Mouse (Mus musculus) urinary bladder, postnatal 14 days (tissue): ENCODE measurements around the gene Olfr671.
"Not testable (repeated sequence)": the region's sequence is repeated elsewhere in the genome, so short reads cannot be mapped to it uniquely, and the experiment has no call there.

Experiments
- DNase-seq: peaks from one replicate; pipeline ENCODE4 v3.0.0; 2021; ENCODE audit warnings: low spot score

Gene Olfr671

DNA sequence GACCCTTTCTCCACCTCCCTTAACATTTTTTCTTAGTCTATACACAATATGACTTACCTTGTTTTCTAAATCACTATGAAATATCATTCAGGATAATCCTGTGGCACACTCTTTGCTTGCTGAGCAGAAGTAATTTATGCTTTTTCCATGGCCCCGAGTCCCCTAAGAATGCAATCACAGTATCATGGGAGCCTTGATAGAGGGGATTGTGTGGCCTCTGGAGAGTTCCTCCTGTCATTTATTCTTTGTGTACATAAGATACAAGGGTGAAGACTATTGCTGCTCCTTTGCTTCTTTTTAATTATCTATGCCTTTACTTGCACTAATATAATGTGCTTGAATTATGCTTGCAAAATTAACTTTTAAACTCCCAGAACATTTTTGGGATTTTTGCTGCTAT, at the start of gene Olfr671:
TSS of gene Olfr671 (minus strand) at position 101 of the 400 bp plus-strand sequence.
- no peak for DNase-seq

DNA sequence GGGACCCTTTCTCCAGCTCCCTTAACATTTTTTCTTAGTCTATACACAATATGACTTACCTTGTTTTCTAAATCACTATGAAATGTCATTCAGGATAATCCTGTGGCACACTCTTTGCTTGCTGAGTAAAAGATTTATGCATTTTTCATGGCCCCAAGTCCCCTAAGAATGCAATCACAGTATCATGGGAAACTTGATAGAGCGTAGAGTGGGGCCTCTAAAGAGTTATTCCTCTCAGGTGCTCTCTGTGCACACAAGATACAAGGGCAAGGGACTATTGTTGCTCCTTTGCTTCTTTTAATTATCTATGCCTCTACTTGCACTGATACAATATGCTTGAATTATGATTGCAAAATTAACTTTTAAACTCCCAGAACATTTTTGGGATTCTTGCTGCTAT, 49.4 kb upstream of the Olfr671 start, which contains the start of gene Olfr675:
TSS of gene Olfr675 (minus strand) at position 101 of the 400 bp plus-strand sequence.
- DNase-seq, result no peak

DNA sequence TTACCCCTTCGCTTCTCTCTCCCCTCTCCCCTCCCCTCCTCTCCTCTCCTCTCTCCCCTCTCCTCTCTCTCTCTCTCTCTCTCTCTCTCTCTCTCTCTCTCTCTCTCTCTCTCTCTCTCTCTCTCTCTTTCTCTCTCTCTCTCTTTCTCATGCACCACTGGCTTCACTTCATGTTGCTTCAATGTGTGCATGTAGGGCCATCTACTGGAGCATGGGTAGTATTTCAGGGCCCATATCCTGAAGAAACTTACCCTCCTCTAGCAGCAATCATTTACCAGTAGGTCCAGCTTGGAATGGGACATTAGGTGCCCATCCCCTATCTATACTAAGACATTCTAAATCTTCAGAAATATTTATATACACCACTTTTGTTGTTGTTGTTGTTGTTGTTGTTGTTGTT, 43.6 kb upstream of the Olfr671 start:
- DNase-seq, result no peak

DNA sequence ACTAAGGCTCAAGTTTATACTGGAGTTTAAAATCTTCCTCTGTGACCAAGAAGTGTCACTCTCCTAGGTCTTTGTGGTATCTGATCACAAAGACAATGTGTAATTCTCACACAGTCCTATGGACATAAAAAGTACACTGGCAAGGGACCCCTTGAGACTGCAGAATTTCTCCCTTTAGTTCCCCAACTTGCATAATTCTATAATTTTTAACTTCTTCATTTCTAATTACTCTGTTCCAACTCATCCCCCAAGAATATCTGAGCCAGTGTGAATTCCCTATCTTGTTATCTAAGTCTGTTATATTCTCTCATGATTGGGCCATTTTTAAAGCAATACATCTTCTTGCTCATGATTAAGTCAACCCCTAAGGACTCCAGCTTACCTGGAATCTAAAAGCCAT, 23.0 kb upstream of the Olfr671 start, which contains the start of gene Olfr672:
TSS of gene Olfr672 (minus strand) at position 101 of the 400 bp plus-strand sequence.
- DNase-seq, result no peak

GRCm38 (mm10) chr7:104972507-104972906, 6.4 kb downstream of the Olfr671 start:
- DNase-seq, result not testable (repeated sequence)

DNA sequence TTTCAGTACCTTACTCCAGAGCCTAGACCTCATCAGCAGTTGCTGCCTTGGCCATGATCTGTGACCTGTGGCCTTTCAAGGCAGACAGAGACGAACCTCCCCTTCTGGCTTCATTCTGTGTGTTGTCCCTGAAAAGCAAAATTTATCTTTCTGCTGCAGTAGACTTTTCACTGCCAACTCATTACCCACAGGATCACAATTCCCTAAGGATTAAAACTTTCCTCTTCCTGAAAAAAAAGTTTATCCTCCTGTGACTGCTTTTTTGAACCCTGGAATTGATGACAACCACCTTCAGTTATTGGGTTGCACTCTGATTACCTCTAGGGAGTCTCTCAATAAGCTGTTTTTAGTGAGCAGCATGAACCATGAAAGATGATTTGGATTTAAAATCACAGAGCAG, 16.4 kb downstream of the Olfr671 start, which contains the start of gene Olfr670:
TSS of gene Olfr670 (minus strand) at position 101 of the 400 bp plus-strand sequence.
- DNase-seq, result no peak

GRCm38 (mm10) chr7:104950234-104950633, 28.7 kb downstream of the Olfr671 start:
- DNase-seq, result not testable (repeated sequence)

DNA sequence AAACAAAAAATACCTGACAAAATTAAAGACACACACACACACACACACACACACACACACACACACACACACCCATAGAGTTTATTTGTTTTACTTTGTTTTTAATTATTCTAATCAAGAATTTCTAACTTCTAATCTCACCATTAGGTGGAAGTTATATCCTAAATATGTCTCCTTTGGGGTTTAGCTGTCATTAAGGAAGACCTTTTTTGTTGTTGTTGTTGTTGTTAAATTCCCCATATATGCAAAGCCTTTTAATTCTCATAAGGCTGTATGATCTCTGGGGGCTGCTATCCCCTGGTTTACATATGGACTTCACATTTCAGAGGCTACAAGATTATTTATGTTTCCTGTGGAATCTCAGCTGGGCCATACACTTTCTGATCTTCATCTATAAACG, 45.0 kb downstream of the Olfr671 start, which contains the start of gene Olfr669:
TSS of gene Olfr669 (plus strand) at position 301 of the 400 bp plus-strand sequence.
- DNase-seq, result no peak

DNA sequence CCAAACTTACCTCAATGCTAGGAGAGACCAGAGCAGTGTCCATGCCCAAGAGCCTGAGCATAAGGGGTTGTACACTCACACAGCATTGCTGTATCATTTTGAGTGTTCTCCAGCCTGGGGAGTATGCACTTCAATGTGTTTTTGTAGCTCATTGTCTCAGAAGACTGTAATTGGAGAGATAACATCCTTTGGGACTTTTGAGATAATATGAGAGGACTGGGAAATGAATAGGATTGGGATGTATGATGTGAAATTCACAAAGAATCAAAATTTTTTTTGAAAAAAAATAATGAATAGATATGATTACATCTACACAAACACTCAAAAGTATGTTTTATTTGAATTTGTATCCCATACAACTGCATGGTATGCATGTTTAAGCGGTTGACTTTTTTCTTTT, 51.0 kb downstream of the Olfr671 start, which contains the start of gene Olfr668:
TSS of gene Olfr668 (minus strand) at position 101 of the 400 bp plus-strand sequence.
- no peak for DNase-seq
